Mouse (Mus musculus) embryonic fibroblast, embryonic 13.5 days (primary cell): ENCODE results near the gene 1110051M20Rik.

Experiments
- CTCF ChIP-seq: IDR thresholded peaks from 2 replicates; pipeline ENCODE4 v1.5.1; 2011; ENCODE audit warnings: mild to moderate bottlenecking, control low read depth, low read length, moderate library complexity, borderline replicate concordance; ENCODE audit not compliant: insufficient read depth
- POLR2A ChIP-seq: IDR thresholded peaks from 2 replicates; pipeline ENCODE4 v1.6.1; 2011; ENCODE audit warnings: low read depth, mild to moderate bottlenecking, control low read depth, low read length, moderate library complexity

DNA sequence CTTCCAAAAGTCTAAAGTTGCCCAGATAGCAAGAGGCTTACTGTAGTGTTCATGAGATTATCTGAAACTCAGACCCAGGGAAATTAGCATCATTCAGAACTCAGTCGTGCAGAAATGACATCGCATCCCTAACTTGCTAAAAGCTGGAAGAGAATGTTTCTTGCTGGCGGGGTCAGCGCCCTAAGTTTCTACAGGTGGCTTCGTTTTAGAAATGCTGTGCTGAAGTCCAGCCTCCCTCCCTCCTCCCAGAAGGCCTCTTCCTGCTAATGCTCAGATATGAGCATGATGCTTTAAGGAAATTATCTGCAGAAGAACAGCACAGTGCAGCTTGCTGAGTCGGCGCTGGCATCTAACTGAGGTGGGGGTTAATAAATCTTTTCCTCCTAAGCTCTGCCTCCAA lies 67.5 kb downstream of the 1110051M20Rik start:
- TF ChIP-seq CTCF (no peak), POLR2A (no peak)
